Mouse (Mus musculus) spleen, adult 12 weeks (tissue): Measurements from ENCODE around the gene Carmil1.

Experiments
- DNase-seq: peaks from one replicate; pipeline ENCODE4 v3.0.0; 2022; ENCODE audit warnings: low spot score

The Carmil1 gene

GRCm38 (mm10) chr13:24036150-24036549 is 244.4 kb downstream of the Carmil1 start:
- no peak for DNase-seq

DNA sequence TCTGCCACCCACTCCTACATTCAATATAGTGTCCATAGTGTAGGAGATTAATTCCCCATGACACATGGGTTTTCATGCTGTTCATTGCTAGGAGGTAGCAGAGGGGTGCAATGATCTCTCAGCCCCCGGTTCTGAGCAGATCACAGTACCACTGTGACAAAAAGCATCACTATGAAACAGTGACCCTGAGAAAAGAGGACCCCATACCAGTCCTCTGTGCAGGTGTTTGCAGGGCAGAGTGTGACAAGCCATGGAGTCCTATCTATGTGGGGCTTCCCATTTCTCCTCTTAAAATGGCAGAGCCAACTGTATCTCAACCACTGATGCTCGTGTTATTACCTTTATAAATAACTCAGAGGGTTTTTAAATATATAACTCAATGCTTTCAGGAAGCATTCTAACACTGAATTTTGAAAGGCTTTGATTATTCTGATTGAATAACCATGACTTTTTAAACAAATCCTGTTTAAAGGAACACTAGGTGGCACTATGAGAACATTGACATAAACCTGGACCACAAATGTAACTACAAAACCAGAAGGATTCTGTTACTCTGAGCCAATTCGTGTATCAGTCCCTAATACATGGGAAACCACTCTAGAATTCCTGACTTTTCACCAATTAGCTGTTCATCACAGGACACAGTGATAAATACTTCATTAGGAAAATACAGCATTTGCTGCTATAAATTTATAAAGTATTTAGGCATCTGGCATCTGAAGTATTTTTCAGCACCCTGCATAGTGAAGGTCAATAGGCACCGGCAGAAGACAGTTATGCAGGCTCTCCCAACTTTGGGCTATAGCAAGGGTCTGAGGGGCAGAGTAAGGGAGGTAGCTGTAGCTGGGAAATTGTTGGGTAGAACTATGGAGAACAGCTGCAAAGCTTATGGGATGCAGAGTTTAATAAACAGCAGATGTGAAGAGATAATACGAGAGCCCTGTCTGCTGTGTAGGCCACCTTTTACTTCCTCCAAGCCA is 253.1 kb downstream of the Carmil1 start:
- DNase-seq, result no peak

DNA sequence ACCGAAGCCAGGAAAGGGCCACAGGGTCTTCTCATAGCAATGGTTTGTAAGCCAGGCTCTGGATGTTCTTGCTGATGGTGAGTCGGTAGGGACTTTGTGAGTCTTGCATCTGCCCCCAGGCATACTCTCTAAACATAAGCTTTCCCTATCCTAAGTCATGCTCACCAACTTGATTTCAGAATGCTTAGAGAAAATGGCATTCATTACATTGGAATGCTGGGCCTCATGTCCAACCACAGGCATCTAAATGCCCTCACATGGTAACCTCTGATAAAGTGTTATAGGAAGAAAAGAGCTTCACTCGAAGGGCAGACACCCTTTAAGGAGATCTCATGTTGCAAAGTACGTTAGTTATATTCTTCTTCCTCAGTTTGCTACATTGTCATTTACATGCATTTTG is 262.1 kb downstream of the Carmil1 start:
- no peak for DNase-seq

DNA sequence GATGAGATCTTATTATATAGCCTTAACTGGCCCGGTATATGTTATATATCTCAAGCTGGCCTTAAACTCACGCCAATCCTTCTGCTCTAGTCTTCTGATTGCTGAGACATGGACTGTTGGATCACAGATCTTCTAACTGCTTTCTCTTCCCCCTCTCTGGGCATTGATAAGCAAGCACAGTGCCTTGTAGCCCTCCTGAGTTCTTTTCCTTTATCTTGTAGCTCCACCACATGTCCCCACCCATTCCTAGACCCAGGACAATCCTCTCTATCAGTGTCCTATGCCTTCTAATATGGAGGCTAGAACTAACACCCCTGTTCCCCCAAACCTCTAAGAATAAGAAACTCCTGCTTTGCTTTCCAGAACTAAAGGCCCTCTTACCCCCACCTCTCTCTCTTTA is 275.1 kb downstream of the Carmil1 start:
- DNase-seq, result no peak

- no peak for DNase-seq
Measured at GRCm38 (mm10) chr13:24001797-24002196, 278.8 kb downstream of the Carmil1 start.

GRCm38 (mm10) chr13:24001081-24001480 is 279.5 kb downstream of the Carmil1 start:
- no peak for DNase-seq

GRCm38 (mm10) chr13:23998826-23999225 is 281.8 kb downstream of the Carmil1 start:
- no peak for DNase-seq

DNA sequence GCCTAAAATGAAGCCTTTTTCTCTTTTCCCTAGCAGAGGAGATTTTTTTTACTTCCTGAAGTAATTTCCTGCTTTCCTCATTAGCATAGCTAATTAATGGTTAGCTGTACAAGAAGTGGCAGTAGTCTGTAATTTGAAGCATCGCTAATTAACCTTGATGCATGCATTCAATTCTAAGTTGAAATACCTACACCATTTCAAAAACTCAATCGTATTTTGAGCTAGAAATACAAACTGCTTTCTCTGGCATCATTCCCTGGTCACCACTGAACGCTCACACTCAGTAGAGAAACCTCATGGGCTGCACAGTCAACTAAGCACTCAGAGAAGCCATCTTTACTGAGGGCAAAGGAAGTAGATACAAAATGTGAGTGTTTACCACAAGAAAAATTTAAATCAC is 285.8 kb downstream of the Carmil1 start:
- DNase-seq, result no peak

DNA sequence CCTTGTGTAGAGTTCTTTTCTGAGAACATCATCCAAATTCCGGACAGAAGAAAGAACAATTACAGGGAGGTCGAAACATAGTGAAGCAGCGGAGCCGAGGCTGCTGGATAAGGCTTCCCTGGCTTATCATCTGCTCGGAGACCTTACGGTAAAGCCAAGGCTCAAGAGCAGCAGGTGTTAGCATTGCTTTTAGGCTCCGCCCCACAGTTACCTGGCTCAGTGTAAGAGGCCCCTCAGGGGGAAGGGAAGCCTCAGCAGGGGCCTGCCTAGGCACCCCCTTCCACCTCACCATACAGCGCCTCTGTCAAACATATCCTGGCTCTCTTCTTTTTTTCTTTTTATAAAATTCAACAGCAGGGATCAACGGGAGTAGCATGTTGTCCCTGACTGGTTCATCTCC is 286.6 kb downstream of the Carmil1 start:
- DNase-seq, result no peak

DNA sequence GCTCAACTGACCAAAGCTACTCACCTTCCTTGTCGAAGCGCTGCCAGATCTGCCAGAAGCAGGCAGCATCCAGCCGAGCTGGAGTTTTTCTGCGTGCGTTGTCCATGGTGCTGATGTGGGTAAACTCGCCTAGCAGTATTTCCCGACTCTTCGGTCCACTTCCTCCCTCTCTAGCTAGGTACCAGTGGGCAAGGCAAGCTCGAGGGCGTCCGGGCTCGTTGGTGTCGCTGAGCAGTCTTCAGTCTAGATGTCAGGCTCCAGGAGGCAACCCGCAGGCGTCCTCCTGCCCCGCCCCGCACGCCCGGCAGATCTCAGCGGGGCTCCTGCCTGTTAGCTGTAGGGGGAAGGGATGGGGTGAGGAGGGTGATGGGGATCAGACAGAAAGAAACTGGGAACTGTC is 289.7 kb downstream of the Carmil1 start, which contains the start of gene Scgn:
Scgn (minus strand) TSS at position 287 of the 400 bp plus-strand sequence.
- DNase-seq, result no peak

GRCm38 (mm10) chr13:23990451-23990850 is 290.1 kb downstream of the Carmil1 start:
- no peak for DNase-seq

DNA sequence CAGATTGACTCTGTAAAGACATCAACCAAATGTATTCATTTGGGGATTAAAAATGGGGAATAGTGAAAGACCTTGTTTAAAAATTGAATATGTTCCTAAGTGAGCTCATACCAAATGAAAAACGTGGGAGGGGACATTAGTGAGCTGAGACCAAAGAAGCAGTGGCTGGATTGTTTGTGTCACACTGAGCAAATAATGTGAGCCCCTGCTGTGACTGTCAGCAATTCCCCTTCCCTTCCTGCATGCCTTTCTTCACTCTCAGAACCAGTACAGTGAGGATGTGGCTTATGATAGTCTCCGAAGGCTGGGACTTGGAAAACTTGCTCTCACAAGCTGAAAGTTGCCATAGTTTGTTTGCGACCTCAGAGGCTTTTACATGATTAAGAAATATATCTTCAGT is 295.5 kb downstream of the Carmil1 start:
- DNase-seq, result no peak

DNA sequence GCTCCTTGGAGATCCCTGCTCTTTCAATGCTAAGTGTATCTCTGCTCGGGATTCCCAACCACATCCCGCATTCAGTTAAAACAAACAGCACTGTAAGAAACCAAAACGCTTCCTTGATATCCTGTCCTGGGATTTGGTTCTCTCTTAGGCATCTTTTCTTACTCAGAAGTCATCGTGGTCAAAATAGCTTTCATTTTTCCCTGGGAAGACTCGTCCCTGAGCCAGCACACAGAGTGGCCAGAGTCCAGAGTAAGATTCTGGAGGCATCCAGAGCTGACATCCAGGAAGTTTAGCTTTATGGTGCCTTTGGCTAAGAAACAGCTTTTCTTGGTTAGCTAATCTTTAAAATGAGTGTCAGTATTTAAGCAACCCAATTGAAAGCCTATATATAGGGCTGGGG is 308.3 kb downstream of the Carmil1 start:
- no peak for DNase-seq

DNA sequence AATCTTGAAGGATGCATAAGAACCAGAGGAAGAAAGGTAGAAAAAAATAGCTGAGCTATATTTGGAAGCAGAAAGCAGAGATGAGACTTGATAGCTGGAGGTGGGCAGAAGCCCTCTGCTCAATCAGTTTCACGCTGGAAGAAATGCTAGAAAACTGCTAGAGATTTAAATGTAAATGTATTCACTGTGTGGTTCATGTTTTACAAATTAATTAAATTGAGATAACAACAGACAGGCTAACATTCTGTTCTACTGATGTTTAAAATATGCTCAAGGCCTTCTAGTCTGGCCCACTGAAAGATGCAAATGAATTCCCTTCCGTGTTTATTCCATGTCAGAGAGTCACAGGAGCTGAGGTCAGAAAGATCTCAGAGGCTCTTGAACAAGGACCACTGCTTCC is 308.7 kb downstream of the Carmil1 start:
- DNase-seq, result no peak

DNA sequence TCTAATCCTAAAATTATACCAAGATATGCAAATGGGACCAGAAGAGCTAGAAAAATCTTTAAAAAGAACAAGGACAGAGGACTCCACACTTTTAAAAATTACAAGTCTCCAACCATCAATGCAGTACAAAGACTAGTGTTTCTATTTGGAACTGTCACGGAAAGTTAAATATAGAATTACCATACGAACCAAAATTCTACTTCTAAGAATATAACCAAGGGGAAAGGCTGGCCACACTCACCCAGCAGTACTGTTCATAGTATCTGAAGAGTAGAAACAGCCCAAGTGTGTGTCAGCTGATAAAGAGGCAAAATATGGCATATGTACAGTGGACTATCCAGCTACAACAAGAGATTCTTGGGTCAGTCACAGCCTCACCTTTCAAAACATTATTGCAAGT is 315.7 kb downstream of the Carmil1 start:
- no peak for DNase-seq
